Mouse (Mus musculus): ENCODE results near the gene Mptx1. TPM values are rescaled to one million over a fixed set of nuclear protein-coding genes. Genes with fewer than 3 reads are reported as not detected.
"Not testable (repeated sequence)": the region's sequence is repeated elsewhere in the genome, so short reads cannot be mapped to it uniquely, and the experiment has no call there.

Mptx1 gene
- not detected in 2 replicates for total RNA-seq (2021)
- long read RNA-seq, experiment 1: 0 reads
- long read RNA-seq, experiment 2: 0 reads

DNA sequence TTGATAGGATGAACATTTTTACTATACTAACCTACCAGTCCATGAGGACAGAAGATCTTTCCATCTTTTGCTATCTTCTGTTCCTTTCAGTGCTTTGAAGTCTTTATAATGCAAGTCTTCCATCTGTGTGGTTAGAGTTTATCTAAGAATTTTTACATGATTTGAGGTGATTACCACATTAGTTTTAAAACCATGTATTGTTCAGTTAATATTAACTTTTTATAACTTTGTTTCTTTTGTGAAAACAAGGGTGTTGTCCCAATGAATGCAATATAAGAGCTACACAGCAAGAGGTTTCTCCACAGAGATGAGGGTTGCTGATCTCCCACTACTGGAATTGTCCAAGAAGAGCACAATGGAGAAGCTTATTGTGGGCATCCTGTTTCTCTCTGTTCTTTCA lies at the start of gene Mptx1:
Mptx1 (plus strand) TSS at position 301 of the 400 bp plus-strand sequence.
- no peak for DNase-seq

DNA sequence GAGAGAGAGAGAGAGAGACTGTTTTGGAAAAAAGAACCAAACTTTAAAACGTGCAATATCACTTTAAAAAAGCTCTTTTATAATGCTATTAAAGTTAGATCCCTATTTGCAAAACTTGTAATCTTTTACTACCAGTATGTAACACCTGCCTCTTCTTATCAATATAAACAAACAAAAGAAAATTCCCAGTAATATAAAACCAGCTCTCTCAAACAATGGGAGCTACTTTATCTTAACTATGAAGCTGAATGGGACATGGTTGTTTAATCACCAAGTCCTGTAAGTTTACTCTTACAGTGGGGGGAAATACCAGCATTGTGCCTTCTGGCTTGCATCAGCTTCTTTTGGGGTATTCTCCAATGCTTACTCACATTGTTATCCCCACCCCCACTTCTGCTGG lies 27.2 kb upstream of the Mptx1 start:
- no peak for DNase-seq

DNA sequence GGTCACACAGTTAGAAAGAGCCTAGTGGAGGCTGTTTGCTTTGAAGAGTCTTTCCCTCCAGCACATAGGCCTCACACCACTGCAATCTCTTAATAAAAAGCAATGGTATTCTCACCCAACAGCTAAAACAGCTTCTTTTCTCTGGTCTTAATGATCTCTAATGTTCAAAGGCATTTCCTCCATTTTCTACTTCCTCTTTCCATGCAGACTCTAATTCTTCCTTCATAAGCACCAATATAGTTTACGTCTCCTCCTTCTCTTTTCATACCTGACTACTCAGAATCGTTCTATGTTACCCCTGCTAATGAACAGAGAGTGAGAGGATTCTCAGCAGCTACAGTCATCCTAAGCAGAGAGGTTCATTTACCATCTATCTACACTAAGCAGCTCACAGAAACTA lies 13.0 kb upstream of the Mptx1 start:
- no peak for DNase-seq

DNA sequence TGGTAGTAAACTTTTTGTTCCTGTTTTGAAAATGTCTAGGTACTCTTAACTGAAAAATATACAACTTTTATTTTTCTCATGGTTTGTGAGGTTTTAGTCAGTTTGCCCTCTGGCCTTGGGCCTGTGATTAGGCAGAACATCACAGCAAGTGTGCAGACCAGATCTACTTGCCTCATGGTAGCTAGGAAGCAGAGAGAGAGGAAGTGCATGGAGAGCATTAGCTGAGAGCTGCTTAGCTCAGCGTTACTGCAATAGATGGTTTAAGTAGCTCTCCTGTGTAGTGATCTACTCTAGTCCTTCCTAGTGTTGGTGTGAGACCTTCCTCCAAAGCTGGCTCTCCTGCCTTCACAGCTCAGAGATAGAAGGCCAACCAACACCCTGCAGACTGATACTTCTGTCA lies 23.3 kb downstream of the Mptx1 start:
- not testable (repeated sequence) for DNase-seq

DNA sequence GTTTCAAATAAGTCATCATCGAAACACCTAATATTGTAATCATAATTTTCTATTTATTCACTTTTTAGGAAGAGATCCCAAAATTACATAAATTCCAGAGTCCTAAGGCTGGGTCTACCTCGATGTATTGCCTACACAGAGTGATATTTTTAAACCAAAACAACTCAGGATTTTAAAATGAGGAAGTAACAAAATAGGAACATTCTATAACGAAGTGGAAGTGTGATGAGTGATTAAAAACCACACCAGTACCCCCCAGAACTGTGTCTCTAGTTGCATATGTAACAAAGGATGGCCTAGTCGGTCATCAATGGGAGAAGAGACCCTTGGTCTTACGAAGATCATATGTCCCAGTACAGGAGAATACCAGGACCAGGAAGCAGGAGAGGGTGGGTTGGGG lies 24.3 kb downstream of the Mptx1 start:
- DNase-seq: no peak

DNA sequence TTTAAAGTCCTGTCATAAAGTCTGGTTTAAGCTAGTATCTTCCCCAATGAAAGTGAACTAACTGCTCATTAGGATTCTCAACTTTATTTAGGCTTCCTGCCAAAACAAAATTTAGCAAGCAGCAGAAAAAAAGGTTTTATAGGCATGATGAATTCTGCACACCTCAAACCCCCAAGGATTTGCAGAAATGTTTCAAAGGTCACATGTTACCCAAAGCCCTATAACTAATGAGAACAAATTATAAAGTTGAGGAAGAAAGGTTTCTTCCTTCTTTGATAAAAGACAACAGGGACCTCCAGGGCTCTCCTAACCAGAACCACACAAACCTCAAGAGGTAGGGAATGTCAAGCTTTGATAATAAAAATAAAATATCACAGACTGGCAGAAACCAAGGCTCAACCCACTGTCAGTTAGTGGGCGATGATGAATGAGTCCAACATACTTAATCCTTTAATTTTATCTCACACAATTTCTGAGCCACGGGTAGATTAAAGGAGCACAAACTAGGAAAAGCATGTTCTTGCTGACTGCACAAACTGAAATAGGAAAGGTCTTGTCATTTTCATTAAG lies 34.6 kb downstream of the Mptx1 start, which contains the start of gene Olfr417:
Olfr417 (plus strand) TSS at position 241 of the 570 bp plus-strand sequence.
- DNase-seq: no peak

DNA sequence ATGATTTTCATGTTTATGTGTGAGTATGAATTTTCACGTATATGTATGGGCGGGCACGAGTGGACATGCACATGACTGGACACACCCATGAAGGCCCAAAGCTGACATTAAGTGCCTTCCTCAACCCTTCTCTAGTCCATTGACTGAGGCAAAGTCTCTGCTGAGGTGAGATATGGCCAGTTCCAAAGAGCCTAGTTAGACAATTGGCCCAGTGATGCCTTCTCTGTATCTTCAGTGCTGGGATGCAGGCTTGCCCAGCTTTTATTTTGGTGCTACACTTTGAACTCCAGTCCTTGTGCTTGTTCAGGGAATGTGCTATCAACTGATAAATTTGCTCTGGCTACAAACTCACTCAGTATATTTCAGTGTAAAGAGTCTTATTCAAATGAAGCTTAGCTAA lies 43.5 kb downstream of the Mptx1 start:
- no peak for DNase-seq

Other genes with a start within 250 kb of the Mptx1 start
- not detected in 2 replicates for gene Olfr429, start 246.2 kb upstream of the Mptx1 start, total RNA-seq (2021)
- not detected in 2 replicates for gene Olfr427, start 233.6 kb upstream of the Mptx1 start, total RNA-seq (2021)
- gene Olfr231, start 209.4 kb upstream of the Mptx1 start, total RNA-seq (2021): not detected in 2 replicates
- gene Olfr424, start 199.0 kb upstream of the Mptx1 start, total RNA-seq (2021): not detected in 2 replicates
- not detected in 2 replicates for gene Olfr420, start 174.9 kb upstream of the Mptx1 start, total RNA-seq (2021)
- 4.7 and 8.0 TPM in 2 replicates for gene Spta1, start 157.7 kb upstream of the Mptx1 start, total RNA-seq (2021)
- gene Olfr419, start 78.5 kb upstream of the Mptx1 start, total RNA-seq (2021): not detected in 2 replicates
- gene Olfr417, start 34.6 kb downstream of the Mptx1 start, total RNA-seq (2021): not detected in 2 replicates
- gene Olfr248, start 60.5 kb downstream of the Mptx1 start, total RNA-seq (2021): not detected in 2 replicates
- gene Olfr414, start 93.5 kb downstream of the Mptx1 start, total RNA-seq (2021): not detected in 2 replicates
- gene Olfr220, start 111.6 kb downstream of the Mptx1 start, total RNA-seq (2021): not detected in 2 replicates
- 2.9 and 3.6 TPM in 2 replicates for gene Fmn2, start 171.3 kb downstream of the Mptx1 start, total RNA-seq (2021)